Mouse (Mus musculus): ENCODE measurements around the gene Tesc.

DNA sequence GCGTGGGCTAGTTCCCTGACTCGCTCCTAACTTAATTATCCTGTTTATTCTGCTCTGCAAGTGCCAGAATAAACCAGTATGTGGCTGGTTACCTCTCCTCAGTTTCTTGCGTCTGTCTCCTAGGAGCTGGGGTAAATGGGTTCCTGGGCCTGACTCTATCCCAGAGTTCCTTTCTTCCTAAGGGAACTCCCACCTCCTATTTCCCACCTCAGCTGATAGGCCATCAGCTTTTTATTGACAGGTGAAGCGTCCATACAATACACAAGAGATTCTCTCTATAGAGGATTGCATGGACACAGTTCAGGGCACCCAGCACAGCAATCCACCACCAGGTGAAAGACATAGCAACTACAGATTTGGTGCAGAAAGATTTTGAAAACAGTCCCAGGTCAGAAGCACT lies 16.2 kb downstream of the Tesc start:
- no peak for TF ChIP-seq CTCF (IDR thresholded peaks at IDR 0.05; ENCODE audit: low read depth)
- TF ChIP-seq EP300 (IDR thresholded peaks at IDR 0.05; ENCODE audit: low read depth): no peak
